Mouse (Mus musculus): ENCODE measurements around the gene Zbtb22. TPM values are rescaled to one million over a fixed set of nuclear protein-coding genes. Genes with fewer than 3 reads are reported as not detected.
"Not testable (repeated sequence)": the region's sequence is repeated elsewhere in the genome, so short reads cannot be mapped to it uniquely, and the experiment has no call there.

Zbtb22 gene
- total RNA-seq, 4 experiments from 2014 or later, result 18.1 to 21.0 (median 19.3) TPM

- DNase-seq (ENCODE audit: low spot score), result not testable (repeated sequence)
Observed at GRCm38 (mm10) chr17:33903911-33904651, 11.6 kb upstream of the Zbtb22 start.

DNA sequence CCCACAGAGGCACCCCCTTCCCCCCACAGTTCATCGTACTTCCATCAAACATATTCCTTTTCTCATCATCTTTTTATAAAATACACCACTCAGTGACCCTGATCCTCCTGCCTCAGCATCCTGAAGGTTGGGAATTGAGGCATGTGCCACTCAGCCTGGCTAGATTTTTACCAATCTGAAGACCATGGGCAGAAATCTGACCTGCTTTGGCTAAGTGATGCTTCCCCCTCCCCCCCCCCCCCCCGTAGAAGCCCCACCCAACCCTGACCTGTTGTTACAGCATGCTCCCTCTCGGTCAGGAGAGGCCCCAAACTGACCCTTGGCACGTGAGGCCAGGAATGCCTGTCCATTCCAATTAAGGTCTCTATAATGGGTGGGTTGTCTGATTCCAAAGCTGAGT, 10.9 kb upstream of the Zbtb22 start, which contains the start of gene Platr17:
TSS of gene Platr17 (plus strand) at position 301 of the 400 bp plus-strand sequence.
- not testable (repeated sequence) for DNase-seq (ENCODE audit: low spot score)

DNA sequence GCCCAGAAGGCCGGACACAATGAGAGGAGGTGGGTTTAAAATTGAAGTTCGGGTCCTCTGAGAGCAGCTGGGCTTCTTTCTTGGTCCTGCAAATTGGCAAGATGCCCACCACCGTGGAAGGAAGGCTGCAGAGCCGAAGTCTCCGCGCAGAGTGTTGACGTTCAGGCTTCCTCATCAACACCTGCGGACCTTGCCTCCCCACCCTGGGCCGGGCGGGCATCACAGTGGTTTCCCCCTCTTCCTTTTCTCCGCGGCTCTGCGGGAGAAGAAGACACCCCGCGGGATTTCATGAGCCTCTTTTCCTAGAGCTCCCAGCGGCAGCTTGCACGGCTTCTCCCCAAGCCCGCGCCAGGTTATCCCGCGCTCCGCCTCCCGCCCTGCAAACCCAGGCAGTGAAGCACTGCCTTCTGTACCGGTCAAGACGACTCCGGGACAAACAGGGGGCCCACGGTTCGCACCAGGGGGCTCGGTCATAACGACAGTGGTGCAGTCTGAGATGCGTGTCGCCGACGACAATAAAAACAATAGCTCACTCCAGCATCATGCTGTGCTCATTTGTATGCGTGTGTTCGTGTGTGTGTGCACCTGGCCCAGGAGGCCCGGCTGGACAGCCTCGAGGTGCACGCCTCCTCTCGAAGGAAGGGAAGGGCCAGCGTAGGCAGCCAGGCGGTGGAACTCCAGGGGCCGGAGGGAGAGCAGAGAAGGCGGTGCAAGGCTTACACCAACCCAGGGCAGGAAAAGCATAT, 7.2 kb upstream of the Zbtb22 start:
- DNase-seq (ENCODE audit: low spot score), result no peak

DNA sequence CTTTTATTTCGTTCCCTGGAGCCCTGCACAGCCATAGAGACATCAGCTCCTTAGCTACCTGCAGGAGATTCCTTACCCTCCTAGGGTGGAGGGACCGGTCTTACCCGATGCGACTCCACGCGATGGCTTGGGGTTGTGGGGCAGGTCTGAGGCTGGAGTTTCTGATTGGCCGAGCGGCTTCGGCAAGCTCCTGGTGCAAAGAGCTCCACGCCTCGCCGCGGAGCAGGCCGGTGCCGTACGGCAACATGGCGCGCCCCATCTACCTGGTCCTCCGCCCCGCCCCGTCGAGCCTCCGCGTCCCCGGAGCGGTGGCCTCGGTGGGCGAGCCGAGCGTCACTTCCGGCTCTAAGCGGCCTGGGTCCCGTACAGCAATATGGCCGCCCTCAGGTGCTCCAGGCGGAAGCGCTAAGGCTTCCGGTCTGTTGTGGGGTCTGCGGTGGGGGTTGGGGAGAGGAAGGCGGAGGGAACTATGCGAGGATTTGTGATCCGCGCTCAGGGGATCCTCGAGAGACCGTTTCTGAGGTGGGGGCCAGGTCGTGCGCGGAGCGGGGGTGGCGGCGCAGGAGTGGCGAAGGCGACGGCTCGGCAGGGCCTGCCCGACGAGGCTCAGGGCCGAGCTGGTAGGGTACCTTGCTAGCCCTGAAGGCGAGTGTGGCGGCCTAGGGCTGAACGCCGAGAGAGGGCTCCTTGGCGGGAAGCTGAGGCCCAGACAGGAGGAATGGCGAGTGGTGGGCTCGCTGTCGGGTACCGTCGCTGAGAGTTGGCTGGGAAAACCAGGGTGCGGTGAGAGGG, 6.4 kb upstream of the Zbtb22 start, which contains the start of gene Daxx:
TSS of gene Daxx (plus strand) at position 338 of the 792 bp plus-strand sequence.
- DNase-seq (ENCODE audit: low spot score), result peak; percentile 98

- peak; percentile 68 for DNase-seq (ENCODE audit: low spot score)
Observed at GRCm38 (mm10) chr17:33909869-33910250, 5.8 kb upstream of the Zbtb22 start.

DNA sequence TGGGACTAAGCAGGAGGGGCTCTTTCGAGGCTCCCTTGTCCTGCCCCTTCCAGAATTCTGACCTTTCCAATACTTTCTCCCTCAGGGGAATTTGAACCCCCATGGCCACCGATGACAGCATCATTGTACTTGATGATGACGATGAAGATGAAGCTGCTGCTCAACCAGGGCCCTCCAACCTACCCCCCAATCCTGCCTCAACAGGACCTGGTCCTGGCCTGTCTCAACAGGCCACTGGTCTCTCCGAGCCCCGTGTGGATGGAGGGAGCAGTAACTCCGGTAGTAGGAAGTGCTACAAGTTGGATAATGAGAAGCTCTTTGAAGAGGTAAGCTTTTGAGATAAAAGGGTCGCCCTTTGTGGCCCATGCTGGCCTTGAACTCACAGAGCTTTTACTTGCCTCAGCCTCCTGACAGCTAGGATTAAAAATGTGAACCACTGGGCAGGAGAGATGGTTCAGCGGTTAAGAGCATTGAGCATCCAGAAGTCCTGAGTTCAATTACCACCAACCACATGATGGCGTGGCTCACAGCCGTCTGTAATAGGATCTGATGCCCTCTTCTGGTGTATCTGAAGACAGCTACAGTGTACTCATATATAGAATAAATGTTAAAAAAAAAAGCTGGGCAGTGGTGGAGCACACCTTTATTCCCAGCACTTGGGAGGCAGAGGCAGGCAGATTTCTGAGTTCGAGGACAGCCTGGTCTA, 5.2 kb upstream of the Zbtb22 start:
- no peak for DNase-seq (ENCODE audit: low spot score)

DNA sequence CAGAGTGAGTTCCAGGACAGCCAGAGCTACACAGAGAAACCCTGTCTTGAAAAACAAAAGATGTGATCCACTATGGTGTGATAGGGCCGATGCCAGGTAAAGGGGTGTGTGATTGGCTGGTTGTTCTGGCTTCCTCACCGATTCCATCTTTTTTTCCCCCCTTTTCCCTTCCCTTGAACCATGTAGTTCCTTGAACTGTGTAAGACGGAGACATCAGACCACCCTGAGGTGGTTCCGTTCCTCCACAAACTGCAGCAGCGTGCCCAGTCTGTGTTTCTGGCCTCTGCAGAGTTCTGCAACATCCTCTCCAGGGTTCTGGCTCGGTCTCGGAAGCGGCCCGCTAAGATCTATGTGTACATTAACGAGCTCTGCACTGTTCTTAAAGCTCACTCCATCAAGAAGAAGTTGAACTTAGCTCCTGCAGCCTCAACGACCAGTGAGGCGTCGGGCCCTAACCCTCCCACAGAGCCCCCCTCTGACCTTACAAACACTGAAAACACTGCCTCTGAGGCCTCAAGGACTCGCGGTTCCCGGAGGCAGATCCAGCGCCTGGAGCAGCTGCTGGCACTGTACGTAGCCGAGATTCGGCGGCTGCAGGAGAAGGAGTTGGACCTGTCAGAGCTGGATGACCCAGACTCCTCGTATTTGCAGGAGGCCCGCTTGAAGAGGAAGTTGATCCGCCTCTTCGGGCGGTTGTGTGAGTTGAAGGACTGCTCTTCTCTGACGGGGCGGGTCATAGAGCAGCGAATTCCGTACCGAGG, 4.5 kb upstream of the Zbtb22 start:
- no peak for DNase-seq (ENCODE audit: low spot score)

DNA sequence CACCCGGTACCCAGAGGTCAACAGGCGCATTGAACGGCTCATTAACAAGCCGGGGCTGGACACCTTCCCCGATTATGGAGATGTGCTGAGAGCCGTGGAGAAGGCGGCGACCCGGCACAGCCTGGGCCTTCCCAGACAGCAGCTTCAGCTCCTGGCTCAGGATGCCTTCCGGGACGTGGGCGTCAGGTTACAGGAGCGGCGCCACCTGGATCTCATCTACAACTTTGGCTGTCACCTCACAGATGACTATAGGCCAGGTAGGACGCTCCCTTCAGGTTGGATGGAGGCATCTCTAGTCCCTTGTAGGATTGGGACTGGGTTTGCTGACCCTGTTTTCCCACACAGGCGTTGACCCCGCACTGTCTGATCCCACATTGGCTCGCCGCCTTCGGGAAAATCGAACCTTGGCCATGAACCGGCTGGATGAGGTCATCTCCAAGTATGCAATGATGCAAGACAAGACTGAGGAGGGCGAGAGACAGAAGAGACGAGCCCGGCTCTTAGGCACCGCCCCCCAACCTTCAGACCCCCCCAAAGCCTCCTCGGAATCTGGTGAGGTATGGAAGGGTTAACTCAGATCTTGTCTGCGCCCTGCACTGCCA, 3.8 kb upstream of the Zbtb22 start:
- DNase-seq (ENCODE audit: low spot score), result no peak

DNA sequence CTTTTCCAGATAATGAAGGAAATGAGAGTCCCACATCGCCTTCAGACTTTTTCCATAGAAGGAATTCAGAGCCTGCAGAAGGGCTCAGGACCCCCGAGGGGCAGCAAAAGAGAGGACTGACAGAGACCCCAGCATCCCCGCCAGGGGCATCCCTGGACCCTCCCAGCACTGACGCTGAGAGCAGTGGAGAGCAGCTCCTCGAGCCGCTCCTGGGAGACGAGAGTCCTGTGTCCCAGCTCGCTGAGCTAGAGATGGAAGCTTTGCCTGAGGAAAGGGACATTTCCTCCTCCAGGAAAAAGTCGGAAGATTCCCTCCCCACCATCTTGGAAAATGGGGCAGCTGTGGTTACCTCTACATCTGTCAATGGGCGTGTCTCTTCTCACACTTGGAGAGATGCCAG, 2.4 kb upstream of the Zbtb22 start:
- no peak for DNase-seq (ENCODE audit: low spot score)

DNA sequence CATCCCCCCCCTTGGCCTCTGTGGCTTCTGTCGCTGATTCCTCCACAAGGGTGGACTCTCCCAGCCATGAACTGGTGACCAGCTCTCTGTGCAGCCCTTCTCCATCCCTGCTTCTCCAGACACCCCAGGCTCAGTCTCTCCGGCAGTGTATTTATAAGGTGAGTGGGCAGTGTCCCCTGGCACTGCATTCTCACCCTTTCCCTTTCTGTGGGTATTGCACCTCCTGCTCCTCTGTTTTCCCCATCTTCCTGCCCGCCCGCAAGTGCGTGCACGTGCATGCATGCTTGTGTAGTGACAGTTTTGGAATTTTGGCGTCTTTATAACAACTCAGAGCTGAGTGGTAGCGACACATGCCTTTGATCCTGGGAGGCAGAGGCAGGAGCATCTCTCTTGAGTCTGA, 1.8 kb upstream of the Zbtb22 start:
- no peak for DNase-seq (ENCODE audit: low spot score)

- DNase-seq (ENCODE audit: low spot score), result no peak
Observed at GRCm38 (mm10) chr17:33914969-33915391, 724 bp upstream of the Zbtb22 start.

DNA sequence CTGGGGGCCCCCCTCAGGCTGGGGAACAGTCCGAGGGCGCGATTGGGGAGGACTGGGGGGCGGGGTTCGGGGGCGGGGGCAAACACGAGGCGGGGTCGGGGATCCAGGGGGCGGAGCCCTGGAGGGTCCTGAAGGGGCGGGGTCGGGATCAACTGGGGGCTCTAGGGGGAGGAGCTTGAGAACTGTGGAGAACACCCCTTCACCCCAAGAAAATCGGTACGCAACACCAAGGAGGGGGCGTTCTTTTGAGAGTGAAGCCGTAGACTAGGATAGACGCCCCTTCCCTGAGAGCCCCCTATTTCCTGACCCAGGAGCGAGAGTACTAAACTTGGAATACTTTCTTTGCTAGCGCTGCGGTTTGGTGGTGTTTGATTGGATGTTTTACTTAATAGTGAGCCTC, 590 bp downstream of the Zbtb22 start:
- no peak for DNase-seq (ENCODE audit: low spot score)

GRCm38 (mm10) chr17:33916847-33917655, 1.3 kb downstream of the Zbtb22 start:
- DNase-seq (ENCODE audit: low spot score), result no peak

GRCm38 (mm10) chr17:33917656-33918292, 2.1 kb downstream of the Zbtb22 start:
- DNase-seq (ENCODE audit: low spot score), result no peak

DNA sequence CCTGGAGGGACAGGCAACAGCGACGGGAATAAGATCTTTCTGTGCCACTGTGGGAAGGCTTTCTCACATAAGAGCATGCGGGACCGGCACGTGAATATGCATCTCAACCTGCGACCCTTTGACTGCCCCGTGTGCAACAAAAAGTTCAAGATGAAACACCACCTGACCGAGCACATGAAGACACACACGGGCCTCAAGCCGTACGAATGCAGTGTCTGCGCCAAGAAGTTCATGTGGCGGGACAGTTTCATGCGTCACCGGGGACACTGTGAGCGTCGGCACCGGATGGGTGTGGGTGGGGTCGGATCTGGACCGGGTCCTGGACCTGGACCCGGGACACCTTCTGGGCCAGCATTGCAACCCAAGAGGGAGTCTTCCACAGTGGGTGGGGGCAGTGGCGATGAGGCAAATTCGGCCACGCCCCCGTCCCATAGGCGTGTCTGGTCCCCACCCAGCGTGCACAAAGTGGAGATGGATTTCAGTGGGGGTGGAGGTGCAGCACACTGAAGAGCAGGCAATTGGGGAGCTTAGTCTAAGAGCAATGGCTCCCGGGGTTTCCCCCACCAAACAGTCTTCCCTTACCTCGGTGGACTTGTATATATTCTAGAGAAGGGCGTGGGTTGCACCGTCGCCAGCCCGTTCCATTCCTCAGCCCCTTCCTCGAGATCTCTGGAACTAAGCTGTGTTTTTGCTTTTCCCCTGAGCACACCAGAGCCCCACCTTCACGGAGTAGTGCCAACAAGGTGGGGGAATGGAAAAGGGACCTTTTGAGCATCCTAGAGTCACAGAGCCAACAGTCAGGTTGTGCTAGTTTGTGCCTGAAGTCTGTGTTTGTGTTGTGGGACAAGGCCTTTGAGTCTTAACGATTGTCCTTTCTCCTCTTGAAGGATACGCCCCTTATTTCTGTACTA, 2.8 kb downstream of the Zbtb22 start:
- DNase-seq (ENCODE audit: low spot score), result peak; percentile 44

GRCm38 (mm10) chr17:33919351-33920281, 3.9 kb downstream of the Zbtb22 start:
- DNase-seq (ENCODE audit: low spot score), result peak; percentile 86
